In the genomic region with DNA sequence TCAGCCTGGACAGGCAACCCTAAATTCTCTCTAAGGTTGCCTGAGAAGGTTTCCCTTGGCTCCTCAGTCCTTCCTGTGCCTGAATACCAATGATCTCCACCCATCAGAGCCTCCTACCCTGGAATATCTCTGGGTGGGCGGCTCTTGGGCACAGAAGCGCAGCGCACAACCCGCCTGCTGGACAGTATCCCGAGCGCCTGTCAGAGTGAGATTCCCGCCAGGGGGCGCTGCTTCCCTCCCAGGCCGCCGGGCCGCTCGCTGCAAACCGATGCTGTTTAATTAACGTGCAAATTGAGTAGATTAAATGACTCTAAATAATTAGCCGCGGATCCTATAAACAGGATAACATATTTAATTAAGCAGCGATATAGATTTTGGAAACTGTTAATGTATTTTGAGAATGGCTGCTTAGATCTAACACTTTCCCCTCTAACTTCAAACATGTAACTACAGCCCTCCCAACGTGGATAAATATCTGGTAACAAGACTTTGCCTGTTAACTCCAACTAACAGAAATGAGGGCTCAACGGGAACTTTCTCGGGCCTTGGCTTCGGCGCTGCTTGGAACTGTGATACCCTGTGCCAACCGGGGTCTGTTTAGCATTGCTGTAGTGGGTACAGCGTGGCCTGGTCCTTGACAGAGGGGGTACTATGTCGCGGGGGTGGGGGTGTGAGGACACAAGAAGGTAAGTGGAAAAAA, we compare ENCODE assay signal across 8 mouse cellular contexts. TPM values are rescaled to one million over a fixed set of nuclear protein-coding genes. Genes with fewer than 3 reads are reported as not detected.
A peak's percentile ranks its signal among the peaks of the same experiment; 100 is the strongest.
DNase-seq lines count a peak whose midpoint lies in the region; ATAC-seq and TF ChIP-seq lines count a peak whose summit lies in the region.
"Had no signal": no experiment of that assay in that cellular context is flagged by ENCODE, and none has a peak within 500 bp of the region (broad histone marks: within the 10 kb centered on the region; RNA-seq: fewer than 3 reads in every experiment).

No protein-coding gene starts in this region.

- DNase-seq in MEL (ENCODE audit: low read depth, low spot score) = peak; percentile 60
- DNase-seq in adrenal gland, postnatal 36 days = peak; percentile 84 to 91
- peak; percentile 47 to 60 for DNase-seq in left cerebral cortex, postnatal 25 days (ENCODE audit: low spot score in 2 of 2)
- peak; percentile 4 to 12 for DNase-seq in spleen, postnatal 36 days (ENCODE audit: low spot score in 2 of 2)

- no peaks in the 10 kb centered on the region for H3K4me1 ChIP-seq in MEL (ENCODE audit: control insufficient read depth in 1 of 2, insufficient read depth in 2 of 2, low read length in 2 of 2)
- H3K4me1 ChIP-seq in embryonic facial prominence, embryonic 15.5 days = peaks cover 22% of the 10 kb centered on the region
- peaks cover 39% of the 10 kb centered on the region for H3K4me1 ChIP-seq in hindbrain, embryonic 15.5 days (replicated peaks)
- H3K4me1 ChIP-seq in midbrain, embryonic 12.5 days = peaks cover 51% of the 10 kb centered on the region

- 2% methylated on average over 26 of the region's 26 CpGs for WGBS in embryonic facial prominence, embryonic 15.5 days
- 2% methylated on average over 26 of the region's 26 CpGs for WGBS in hindbrain, embryonic 15.5 days
- WGBS in midbrain, embryonic 12.5 days = 1% methylated on average over 26 of the region's 26 CpGs

- H3K36me3 ChIP-seq in MEL (ENCODE audit: control insufficient read depth in 1 of 2, insufficient read depth in 2 of 2, low read length in 2 of 2) = no peaks in the 10 kb centered on the region
- H3K36me3 ChIP-seq in embryonic facial prominence, embryonic 15.5 days = no peaks in the 10 kb centered on the region
- no peaks in the 10 kb centered on the region for H3K36me3 ChIP-seq in hindbrain, embryonic 15.5 days
- no peaks in the 10 kb centered on the region for H3K36me3 ChIP-seq in midbrain, embryonic 12.5 days

- H3K79me2 ChIP-seq in MEL (ENCODE audit: control insufficient read depth, insufficient read depth, low read length, poor library complexity) = no peaks in the 10 kb centered on the region

- intact Hi-C loops in left cerebral cortex, postnatal 25 days (cut with DNase I) = loop anchor here (1.0 kb wide), 1 partner anchor 132 kb away; no protein-coding TSS in a partner anchor

- no peak overlapping the region for H3K4me3 ChIP-seq in MEL (ENCODE audit: control insufficient read depth in 1 of 2, insufficient read depth in 1 of 2, low read depth in 2 of 2, low read length in 2 of 2)
- no peak overlapping the region for H3K4me3 ChIP-seq in embryonic facial prominence, embryonic 15.5 days (replicated peaks)
- no peak overlapping the region for H3K4me3 ChIP-seq in hindbrain, embryonic 15.5 days
- H3K4me3 ChIP-seq in midbrain, embryonic 12.5 days = no peak overlapping the region

- peak; percentile 71 for TF ChIP-seq RAD21 in MEL (IDR thresholded peaks at IDR 0.05; ENCODE audit: low read depth, low read length)

- H3K27ac ChIP-seq in MEL (ENCODE audit: control insufficient read depth, low read depth, low read length) = no peak overlapping the region
- no peak overlapping the region for H3K27ac ChIP-seq in embryonic facial prominence, embryonic 15.5 days (replicated peaks)
- peak overlapping the region; percentile 77 for H3K27ac ChIP-seq in hindbrain, embryonic 15.5 days (replicated peaks)
- peak overlapping the region; percentile 89 for H3K27ac ChIP-seq in midbrain, embryonic 12.5 days (replicated peaks)

- TF ChIP-seq POLR2A in MEL (IDR thresholded peaks at IDR 0.05; ENCODE audit: control insufficient read depth in 1 of 2, insufficient read depth in 1 of 2, low read depth in 1 of 2, low read length in 2 of 2, poor library complexity in 1 of 2) = no peak

- no peaks in the 10 kb centered on the region for H3K9me3 ChIP-seq in MEL (replicated peaks; ENCODE audit: insufficient read depth, low read length)
- H3K9me3 ChIP-seq in embryonic facial prominence, embryonic 15.5 days (replicated peaks) = no peaks in the 10 kb centered on the region
- no peaks in the 10 kb centered on the region for H3K9me3 ChIP-seq in hindbrain, embryonic 15.5 days
- no peaks in the 10 kb centered on the region for H3K9me3 ChIP-seq in midbrain, embryonic 12.5 days

- no peak overlapping the region for H3K9ac ChIP-seq in MEL (ENCODE audit: control insufficient read depth, low read depth, low read length, poor library complexity, severe bottlenecking)
- no peak overlapping the region for H3K9ac ChIP-seq in embryonic facial prominence, embryonic 15.5 days
- H3K9ac ChIP-seq in hindbrain, embryonic 15.5 days = no peak overlapping the region
- no peak overlapping the region for H3K9ac ChIP-seq in midbrain, embryonic 12.5 days (replicated peaks)

- H3K27me3 ChIP-seq in MEL (ENCODE audit: control insufficient read depth in 1 of 2, insufficient read depth in 2 of 2, low read length in 2 of 2) = peaks cover 0 to 4% of the 10 kb centered on the region in 2 experiments; a peak in 1 of 4 replicates
- peaks cover 94% of the 10 kb centered on the region for H3K27me3 ChIP-seq in embryonic facial prominence, embryonic 15.5 days
- H3K27me3 ChIP-seq in hindbrain, embryonic 15.5 days = peaks cover 54% of the 10 kb centered on the region
- peaks cover 80% of the 10 kb centered on the region for H3K27me3 ChIP-seq in midbrain, embryonic 12.5 days

- 0 out of 2 replicates have a peak, but pooled peaks have one; percentile 39 for ATAC-seq in embryonic facial prominence, embryonic 15.5 days (ENCODE audit: insufficient number of reproducible peaks, low FRiP score, low TSS enrichment, low read depth)
- no peak; the same call in 1 of the 2 replicates for ATAC-seq in hindbrain, embryonic 15.5 days (ENCODE audit: low FRiP score, low read depth)
- peak; percentile 36; the same call in 1 of the 2 replicates for ATAC-seq in midbrain, embryonic 12.5 days (ENCODE audit: low FRiP score, low read depth)

- no peak for TF ChIP-seq EP300 in MEL (IDR thresholded peaks at IDR 0.05; ENCODE audit: low read depth in 1 of 2, low read length in 2 of 2)

- peak; percentile 57 to 98 (median 89) for TF ChIP-seq CTCF in MEL (IDR thresholded peaks at IDR 0.05 in 2 of 3, conservative IDR thresholded peaks at IDR 0.05 in 1 of 3; ENCODE audit: control insufficient read depth in 1 of 3, insufficient read depth in 1 of 3, low read depth in 2 of 3, low read length in 3 of 3, poor library complexity in 1 of 3, severe bottlenecking in 1 of 3)

- H3K4me2 ChIP-seq in embryonic facial prominence, embryonic 15.5 days (replicated peaks) = no peak overlapping the region
- H3K4me2 ChIP-seq in hindbrain, embryonic 15.5 days = peak overlapping the region; percentile 15; the same call in 1 of the 2 replicates
- H3K4me2 ChIP-seq in midbrain, embryonic 12.5 days (replicated peaks) = peak overlapping the region; percentile 37

TF ChIP-seq in MEL, 35 proteins besides CTCF, POLR2A, EP300 and RAD21:
- TF ChIP-seq ZNF384 (IDR thresholded peaks at IDR 0.05; ENCODE audit: low read depth, low read length) (no peak), MYB (IDR thresholded peaks at IDR 0.05; ENCODE audit: low read depth, low read length) (no peak), ZKSCAN1 (IDR thresholded peaks at IDR 0.05; ENCODE audit: low read depth, low read length) (no peak), GATA1 (IDR thresholded peaks at IDR 0.05; ENCODE audit: low read depth, low read length) (no peak), TBP (IDR thresholded peaks at IDR 0.05; ENCODE audit: low read depth, low read length) (no peak), ZC3H11A (IDR thresholded peaks at IDR 0.05; ENCODE audit: low read depth, low read length) (peak; percentile 59), ETS1 (IDR thresholded peaks at IDR 0.05; ENCODE audit: low read depth, low read length) (no peak), SMC3 (IDR thresholded peaks at IDR 0.05; ENCODE audit: low read depth, low read length) (peak; percentile 92)

RNA-seq across cellular contexts. Expression of a gene that starts 6.9 kb away (rescaled TPM):
- not detected in 2 replicates for total RNA-seq in MEL (2012; rRNA removed)
- polyA plus RNA-seq in MEL (2012; ENCODE audit: insufficient read depth in 1 of 2, insufficient read length in 2 of 2, low read depth in 1 of 2, low replicate concordance in 2 of 2, missing spikeins in 1 of 2) = not detected
- not detected for total RNA-seq in adrenal gland, postnatal 36 days (2021)
- polyA plus RNA-seq in embryonic facial prominence, embryonic 15.5 days (2015; fragmentation: Nextera tagmentation; extraction: Ambion mirVana) = 4.6 and 9.8 TPM in 2 replicates
- 35.9 and 47.3 TPM in 2 replicates for polyA plus RNA-seq in hindbrain, embryonic 15.5 days (2015; fragmentation: Nextera tagmentation; extraction: Ambion mirVana)
- under 1 TPM in 1 of 2 experiments, not detected in 1; 0.39 TPM for total RNA-seq in left cerebral cortex, postnatal 25 days (2021)
- 84.9 and 90.8 TPM in 2 replicates for polyA plus RNA-seq in midbrain, embryonic 12.5 days (2016; fragmentation: Nextera tagmentation; extraction: Ambion mirVana)
- polyA plus RNA-seq: large intestine, adult 2 months had no signal

RNA-seq across cellular contexts. Expression of a gene that starts 52.0 kb away (rescaled TPM):
- 12.4 and 13.8 TPM in 2 replicates for total RNA-seq in MEL (2012; rRNA removed)
- 10 to 100 TPM in 1 of 2 experiments, not detected in 1; 15.3 TPM for polyA plus RNA-seq in MEL (2012; ENCODE audit: insufficient read depth in 1 of 2, insufficient read length in 2 of 2, low read depth in 1 of 2, low replicate concordance in 2 of 2, missing spikeins in 1 of 2)
- 10 to 100 TPM; 28.6 to 34.9 TPM for total RNA-seq in adrenal gland, postnatal 36 days (2021)
- polyA plus RNA-seq in embryonic facial prominence, embryonic 15.5 days (2015; fragmentation: Nextera tagmentation; extraction: Ambion mirVana) = 10.2 and 14.6 TPM in 2 replicates
- polyA plus RNA-seq in hindbrain, embryonic 15.5 days (2015; fragmentation: Nextera tagmentation; extraction: Ambion mirVana) = 19.7 and 27.1 TPM in 2 replicates
- 10 to 100 TPM; 64.9 to 72.2 TPM for total RNA-seq in left cerebral cortex, postnatal 25 days (2021)
- polyA plus RNA-seq in midbrain, embryonic 12.5 days (2016; fragmentation: Nextera tagmentation; extraction: Ambion mirVana) = 11.5 and 13.1 TPM in 2 replicates

Comparison
In these comparisons a context has a peak if more than half of its experiments do, and no peak if none do; other contexts are left out.
1. DNase-seq: peak in every context shown above with its lines; median percentile 88 in adrenal gland, postnatal 36 days; 60 in MEL; 54 in left cerebral cortex, postnatal 25 days; 8 in spleen, postnatal 36 days.
2. H3K27ac ChIP-seq: peak in hindbrain, embryonic 15.5 days (single experiment) and midbrain, embryonic 12.5 days (single experiment); none in MEL (single experiment) and embryonic facial prominence, embryonic 15.5 days (single experiment).